Mouse (Mus musculus): ENCODE data around the gene Cage1.

Gene Cage1

GRCm38 (mm10) chr13:37964128-37965087 is 72.5 kb downstream of the Cage1 start:
- peak; percentile 25 for DNase-seq

DNA sequence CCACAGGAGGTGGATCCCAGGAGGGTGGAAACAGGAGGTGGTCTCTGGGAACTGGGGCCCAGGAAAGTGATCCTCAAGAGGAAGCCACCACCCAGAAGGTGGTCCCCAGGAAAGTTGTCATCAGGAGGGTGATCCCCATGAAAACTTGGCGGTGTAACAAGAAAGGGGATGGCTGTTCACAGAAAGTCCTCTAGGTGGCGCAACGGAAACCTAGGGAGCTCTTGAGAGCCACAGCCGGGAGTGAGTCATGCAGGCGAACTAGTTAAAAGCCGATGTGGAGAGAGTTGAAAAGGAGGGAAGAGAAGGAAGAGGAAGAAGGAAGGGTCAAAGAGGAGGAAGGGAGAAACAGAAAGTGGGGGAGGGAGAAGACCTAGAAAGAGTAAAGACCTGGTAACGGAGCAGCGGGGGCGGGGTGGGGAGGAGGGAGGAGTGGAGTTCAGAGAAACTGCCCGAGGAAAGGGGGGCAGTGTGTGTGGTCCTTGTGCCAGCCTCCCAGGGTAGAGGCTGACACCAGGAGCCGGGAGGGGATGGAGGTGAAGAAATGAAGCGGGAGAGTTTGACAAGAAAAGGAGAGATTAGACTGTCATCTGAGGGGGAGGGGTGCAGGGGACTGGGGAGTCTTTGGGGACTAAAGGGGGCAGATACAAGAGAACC is 73.4 kb downstream of the Cage1 start:
- peak; percentile 93 for DNase-seq

- no peak for DNase-seq
Observed at GRCm38 (mm10) chr13:37962541-37962940, 74.3 kb downstream of the Cage1 start.

DNA sequence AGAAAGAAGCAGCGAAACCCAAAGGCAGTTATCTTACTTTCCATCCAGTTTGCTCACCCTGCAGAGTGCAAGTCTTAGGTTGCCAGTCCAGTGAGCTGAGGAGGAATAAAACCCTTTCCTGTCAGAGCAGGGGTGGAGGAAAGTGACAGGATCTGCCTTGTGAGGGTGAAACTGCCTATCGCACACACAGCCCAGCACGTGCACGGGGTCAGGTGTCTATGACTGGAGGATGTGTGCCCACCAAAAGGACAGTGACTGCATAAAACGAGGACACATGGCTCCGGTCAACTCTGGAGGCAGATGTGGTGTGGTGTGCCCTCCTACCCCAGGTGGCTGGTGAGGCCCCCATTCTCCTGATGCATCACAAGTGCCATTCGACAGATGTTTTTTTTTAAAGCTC is 76.9 kb downstream of the Cage1 start:
- no peak for DNase-seq

GRCm38 (mm10) chr13:37959239-37959907 is 77.5 kb downstream of the Cage1 start:
- DNase-seq, result no peak

DNA sequence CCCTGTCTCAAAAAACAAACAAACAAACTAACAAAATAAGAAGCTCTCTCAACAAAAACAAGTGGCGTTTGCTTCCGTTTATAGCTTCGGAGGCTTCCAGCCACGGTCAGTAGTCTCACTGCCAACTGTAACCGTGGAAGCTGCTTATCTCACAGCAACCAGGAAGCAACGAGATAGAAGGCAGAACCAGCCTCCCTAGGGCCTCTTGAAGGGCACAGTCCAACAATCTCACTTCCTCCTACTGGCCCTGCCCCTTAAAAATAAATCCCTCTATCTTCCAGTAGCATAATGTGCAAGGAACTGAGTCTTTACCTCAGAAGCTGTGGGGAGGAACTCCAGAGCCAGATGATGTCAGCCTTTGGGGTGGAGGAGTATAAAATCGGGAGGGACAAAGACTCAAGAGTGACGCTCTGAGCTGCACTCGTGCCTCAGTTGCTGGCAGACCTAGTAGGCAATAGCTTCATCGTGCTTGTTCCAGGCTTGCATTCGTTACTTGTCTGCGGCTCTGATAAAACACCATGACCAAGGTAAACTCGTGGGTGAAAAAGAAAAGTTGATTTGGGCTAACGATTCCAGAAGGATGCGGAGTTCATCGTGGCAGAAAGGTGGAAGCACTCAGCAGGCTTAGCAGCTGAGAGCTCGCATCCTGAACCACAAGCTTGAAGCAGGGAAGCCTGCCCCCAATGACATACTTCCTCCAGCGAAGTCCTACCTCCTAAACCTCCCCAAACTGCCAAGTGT is 78.2 kb downstream of the Cage1 start:
- no peak for DNase-seq
